Mouse (Mus musculus) telencephalon, adult 2 months (tissue): ENCODE data around the gene Tsr2.

ENCODE experiments used
- DNase-seq: peaks from one replicate; pipeline ENCODE4 v3.0.0-alpha.2; 2011; ENCODE audit warnings: low read depth, low spot score

Tsr2 gene

GRCm38 (mm10) chrX:151046777-151047430 is 49.4 kb downstream of the Tsr2 start:
- DNase-seq = peak; percentile 45

GRCm38 (mm10) chrX:151046321-151046720 is 50.0 kb downstream of the Tsr2 start:
- no peak for DNase-seq

GRCm38 (mm10) chrX:151045850-151046249 is 50.5 kb downstream of the Tsr2 start, which contains the start of gene Fgd1:
Gene Fgd1, plus strand, starts transcription at chrX:151046150.
- no peak for DNase-seq

GRCm38 (mm10) chrX:151041223-151041622 is 55.1 kb downstream of the Tsr2 start:
- no peak for DNase-seq
